10 mouse cellular contexts compared by ENCODE assay signal in the genomic region with DNA sequence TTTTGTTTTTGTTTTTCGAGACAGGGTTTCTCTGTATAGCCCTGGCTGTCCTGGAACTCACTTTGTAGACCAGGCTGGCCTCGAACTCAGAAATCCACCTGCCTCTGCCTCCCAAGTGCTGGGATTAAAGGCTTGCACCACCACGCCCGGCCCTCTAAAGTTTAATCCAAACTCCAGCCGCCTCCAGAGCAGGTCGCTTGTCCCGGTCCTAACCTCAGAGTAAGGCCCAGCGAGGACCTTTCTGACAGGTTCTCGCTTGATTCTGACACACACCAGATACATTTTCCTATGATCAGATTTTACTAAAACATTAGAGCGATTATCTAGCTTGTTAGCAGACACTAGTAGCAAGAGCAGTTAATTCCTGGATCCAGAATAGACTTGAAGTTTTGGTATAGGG. TPM values are rescaled to one million over a fixed set of nuclear protein-coding genes. Genes with fewer than 3 reads are reported as not detected.
DNase-seq lines count a peak whose midpoint lies in the region; ATAC-seq and TF ChIP-seq lines count a peak whose summit lies in the region.
"Not testable (repeated sequence)": the region's sequence is repeated elsewhere in the genome, so short reads cannot be mapped to it uniquely, and the experiment has no call there.
"Had no signal": no experiment of that assay in that cellular context is flagged by ENCODE, and none has a peak within 500 bp of the region (broad histone marks: within the 10 kb centered on the region; RNA-seq: fewer than 3 reads in every experiment).

No protein-coding gene starts in this region.

- not testable (repeated sequence) for ATAC-seq in embryonic facial prominence, embryonic 15.5 days (ENCODE audit: insufficient number of reproducible peaks, low FRiP score, low TSS enrichment, low read depth); heart, embryonic 12.5 days (ENCODE audit: insufficient number of reproducible peaks, low FRiP score); hindbrain, postnatal 0 days; liver, postnatal 0 days; midbrain, postnatal 0 days (ENCODE audit: low FRiP score)

- not testable (repeated sequence) for H3K36me3 ChIP-seq in ES-Bruce4 (ENCODE audit: control insufficient read depth, insufficient read depth, low read length, poor library complexity, severe bottlenecking); embryonic facial prominence, embryonic 15.5 days; hindbrain, postnatal 0 days (ENCODE audit: insufficient read depth, low read length); liver, postnatal 0 days (replicated peaks; ENCODE audit: insufficient read depth, low read length); midbrain, postnatal 0 days (ENCODE audit: insufficient read depth, low read length)
- peaks cover 12% of the 10 kb centered on the region for H3K36me3 ChIP-seq in heart, embryonic 12.5 days

- H3K4me1 ChIP-seq in ES-Bruce4 (ENCODE audit: control insufficient read depth, insufficient read depth, low read length); hindbrain, postnatal 0 days (ENCODE audit: insufficient read depth, low read length); midbrain, postnatal 0 days (ENCODE audit: insufficient read depth, low read length): not testable (repeated sequence)
- H3K4me1 ChIP-seq in embryonic facial prominence, embryonic 15.5 days: peaks cover 11% of the 10 kb centered on the region
- peaks cover 45% of the 10 kb centered on the region for H3K4me1 ChIP-seq in heart, embryonic 12.5 days (replicated peaks)
- H3K4me1 ChIP-seq in liver, postnatal 0 days (ENCODE audit: insufficient read depth): peaks cover 20% of the 10 kb centered on the region

- DNase-seq in hindbrain, postnatal 0 days (ENCODE audit: low spot score); left cerebral cortex, adult 2 months (ENCODE audit: extremely low spot score in 1 of 2, low spot score in 2 of 2); liver, postnatal 0 days; midbrain, postnatal 0 days (ENCODE audit: low spot score): not testable (repeated sequence)
- DNase-seq in testis, postnatal 10 days (ENCODE audit: low spot score): peak; percentile 53

- not testable (repeated sequence) for TF ChIP-seq CTCF in ES-Bruce4 (IDR thresholded peaks at IDR 0.05; ENCODE audit: low read depth, low read length); hindbrain, postnatal 0 days (IDR thresholded peaks at IDR 0.05; ENCODE audit: low read depth); left cerebral cortex, adult 2 months (IDR thresholded peaks at IDR 0.05); liver, postnatal 0 days (IDR thresholded peaks at IDR 0.05; ENCODE audit: low read depth); midbrain, postnatal 0 days (IDR thresholded peaks at IDR 0.05)

- WGBS in embryonic facial prominence, embryonic 15.5 days: 73% methylated on average over 10 of the region's 10 CpGs
- 66% methylated on average over 10 of the region's 10 CpGs for WGBS in heart, embryonic 12.5 days
- WGBS in hindbrain, postnatal 0 days: 78% methylated on average over 10 of the region's 10 CpGs
- whole genome bisulfite sequencing in liver, postnatal 0 days (ENCODE audit: insufficient replicate concordance): 70% methylated on average over 10 of the region's 10 CpGs
- WGBS in midbrain, postnatal 0 days: 73% methylated on average over 10 of the region's 10 CpGs

- not testable (repeated sequence) for TF ChIP-seq POLR2A in ES-Bruce4 (IDR thresholded peaks at IDR 0.05; ENCODE audit: insufficient read depth, low read length)

- intact Hi-C loops in left cerebral cortex, adult 2 months (cut with DNase I): loop anchor here (5.0 to 10.0 kb wide), 3 partner anchors 134 to 476 kb away; a partner anchor contains a TSS

- H3K9me3 ChIP-seq in ES-Bruce4 (replicated peaks; ENCODE audit: control insufficient read depth, insufficient read depth, low read length, poor library complexity, severe bottlenecking); embryonic facial prominence, embryonic 15.5 days (replicated peaks); heart, embryonic 12.5 days (replicated peaks); hindbrain, postnatal 0 days (ENCODE audit: low read length); liver, postnatal 0 days (ENCODE audit: low read length); midbrain, postnatal 0 days (ENCODE audit: low read length): not testable (repeated sequence)

- peak overlapping the region; percentile 79 for H3K9ac ChIP-seq in ES-Bruce4 (ENCODE audit: low read depth, poor library complexity, severe bottlenecking)
- not testable (repeated sequence) for H3K9ac ChIP-seq in embryonic facial prominence, embryonic 15.5 days; heart, embryonic 12.5 days; midbrain, postnatal 0 days (replicated peaks; ENCODE audit: low read length, poor library complexity, severe bottlenecking)
- H3K9ac ChIP-seq in hindbrain, postnatal 0 days (replicated peaks; ENCODE audit: low read length): peak overlapping the region; percentile 87; the same call in 1 of the 2 replicates
- peak overlapping the region; percentile 85 for H3K9ac ChIP-seq in liver, postnatal 0 days (replicated peaks)

- H3K4me2 ChIP-seq in embryonic facial prominence, embryonic 15.5 days (replicated peaks): peak overlapping the region; percentile 59
- H3K4me2 ChIP-seq in heart, embryonic 12.5 days: peak overlapping the region; percentile 69
- peak overlapping the region; percentile 83 for H3K4me2 ChIP-seq in hindbrain, postnatal 0 days (ENCODE audit: low read depth, low read length)
- H3K4me2 ChIP-seq in liver, postnatal 0 days (ENCODE audit: low read depth, low read length): peak overlapping the region; percentile 80
- peak overlapping the region; percentile 78; the same call in 1 of the 2 replicates for H3K4me2 ChIP-seq in midbrain, postnatal 0 days (ENCODE audit: low read depth, low read length, poor library complexity, severe bottlenecking)

- TF ChIP-seq EP300 in ES-Bruce4 (IDR thresholded peaks at IDR 0.05; ENCODE audit: insufficient read depth, low read depth, low read length); liver, postnatal 0 days (IDR thresholded peaks at IDR 0.05; ENCODE audit: low read depth): not testable (repeated sequence)

- H3K27ac ChIP-seq in ES-Bruce4 (ENCODE audit: insufficient read depth, low read length); embryonic facial prominence, embryonic 15.5 days (replicated peaks); heart, embryonic 12.5 days (ENCODE audit: poor library complexity, severe bottlenecking); hindbrain, postnatal 0 days; left cerebral cortex, adult 2 months; midbrain, postnatal 0 days (ENCODE audit: low read depth, low read length): not testable (repeated sequence)
- H3K27ac ChIP-seq in liver, postnatal 0 days (ENCODE audit: low read depth): peak overlapping the region; percentile 94

- H3K27me3 ChIP-seq in ES-Bruce4 (ENCODE audit: control insufficient read depth, insufficient read depth, low read length, poor library complexity, severe bottlenecking); embryonic facial prominence, embryonic 15.5 days; heart, embryonic 12.5 days (replicated peaks); hindbrain, postnatal 0 days (ENCODE audit: insufficient read depth, low read length); liver, postnatal 0 days (ENCODE audit: insufficient read depth, low read length); midbrain, postnatal 0 days (ENCODE audit: insufficient read depth, low read length): not testable (repeated sequence)

- not testable (repeated sequence) for H3K4me3 ChIP-seq in ES-Bruce4 (ENCODE audit: low read depth, low read length); hindbrain, postnatal 0 days (ENCODE audit: low read length)
- peak overlapping the region; percentile 97 for H3K4me3 ChIP-seq in embryonic facial prominence, embryonic 15.5 days (replicated peaks)
- peak overlapping the region; percentile 97; the same call in 1 of the 2 replicates for H3K4me3 ChIP-seq in heart, embryonic 12.5 days
- peak overlapping the region; percentile 95 for H3K4me3 ChIP-seq in left cerebral cortex, adult 2 months
- peak overlapping the region; percentile 77 for H3K4me3 ChIP-seq in liver, postnatal 0 days (ENCODE audit: low read depth, low read length)
- peak overlapping the region; percentile 72; the same call in 1 of the 2 replicates for H3K4me3 ChIP-seq in midbrain, postnatal 0 days (ENCODE audit: low read depth, low read length)

RNA-seq across cellular contexts. Expression of a gene that starts 0.7 kb away (rescaled TPM):
- 104 and 105 TPM in 2 replicates for polyA plus RNA-seq in ES-Bruce4 (2011; ENCODE audit: insufficient read depth, insufficient read length, low read depth, missing spikeins)
- 78.1 and 88.9 TPM in 2 replicates for polyA plus RNA-seq in embryonic facial prominence, embryonic 15.5 days (2015; fragmentation: Nextera tagmentation; extraction: Ambion mirVana)
- polyA plus RNA-seq in heart, embryonic 12.5 days (2016; fragmentation: Nextera tagmentation; extraction: Ambion mirVana): 97.3 and 102 TPM in 2 replicates
- 41.2 and 42.6 TPM in 2 replicates for total RNA-seq in hindbrain, postnatal 0 days (2014; rRNA removed)
- 51.2 and 52.1 TPM in 2 replicates for polyA plus RNA-seq in hindbrain, postnatal 0 days (2015; fragmentation: Nextera tagmentation; extraction: Ambion mirVana)
- total RNA-seq in left cerebral cortex, adult 2 months (2021): 10 to 100 TPM; 70.7 to 74.7 TPM
- polyA plus RNA-seq in liver, postnatal 0 days (2015; fragmentation: Nextera tagmentation; extraction: Ambion mirVana): 55.3 and 61.2 TPM in 2 replicates
- total RNA-seq in midbrain, postnatal 0 days (2014; rRNA removed): 37.7 and 50.3 TPM in 2 replicates
- polyA plus RNA-seq in midbrain, postnatal 0 days (2015; fragmentation: Nextera tagmentation; extraction: Ambion mirVana): 45.0 and 53.1 TPM in 2 replicates

RNA-seq across cellular contexts. Expression of a gene that starts 41.6 kb away (rescaled TPM):
- polyA plus RNA-seq in ES-Bruce4 (2011; ENCODE audit: insufficient read depth, insufficient read length, low read depth, missing spikeins): not detected in 2 replicates
- 4.3 and 5.4 TPM in 2 replicates for polyA plus RNA-seq in embryonic facial prominence, embryonic 15.5 days (2015; fragmentation: Nextera tagmentation; extraction: Ambion mirVana)
- polyA plus RNA-seq in heart, embryonic 12.5 days (2016; fragmentation: Nextera tagmentation; extraction: Ambion mirVana): 3.4 and 5.0 TPM in 2 replicates
- total RNA-seq in hindbrain, postnatal 0 days (2014; rRNA removed): 0.31 TPM in 1 of 2 replicates, not detected in the other
- 2.0 and 2.3 TPM in 2 replicates for polyA plus RNA-seq in hindbrain, postnatal 0 days (2015; fragmentation: Nextera tagmentation; extraction: Ambion mirVana)
- total RNA-seq in left cerebral cortex, adult 2 months (2021): not detected
- polyA plus RNA-seq in liver, postnatal 0 days (2015; fragmentation: Nextera tagmentation; extraction: Ambion mirVana): 0.18 and 0.43 TPM in 2 replicates
- total RNA-seq in midbrain, postnatal 0 days (2014; rRNA removed): not detected in 2 replicates
- polyA plus RNA-seq in midbrain, postnatal 0 days (2015; fragmentation: Nextera tagmentation; extraction: Ambion mirVana): 2.0 and 3.3 TPM in 2 replicates
- total RNA-seq: gastrocnemius, postnatal 4 days; layer of hippocampus, postnatal 14 days had no signal
